Mouse (Mus musculus): ENCODE measurements around the gene Ap1s3.

Ap1s3 gene

GRCm38 (mm10) chr1:79671543-79672337 is at the start of gene Ap1s3:
Gene Ap1s3, minus strand, starts transcription at chr1:79671972.
- peak; percentile 81 for DNase-seq

GRCm38 (mm10) chr1:79714152-79714923 is 42.6 kb upstream of the Ap1s3 start:
- DNase-seq = no peak

- DNase-seq = no peak
Measured at GRCm38 (mm10) chr1:79713081-79713480, 41.3 kb upstream of the Ap1s3 start.

- no peak for DNase-seq
Measured at GRCm38 (mm10) chr1:79711147-79712126, 39.7 kb upstream of the Ap1s3 start.

- no peak for DNase-seq
Measured at GRCm38 (mm10) chr1:79710678-79711077, 38.9 kb upstream of the Ap1s3 start.

GRCm38 (mm10) chr1:79710216-79710615 is 38.4 kb upstream of the Ap1s3 start:
- no peak for DNase-seq

GRCm38 (mm10) chr1:79707383-79707782 is 35.6 kb upstream of the Ap1s3 start:
- DNase-seq = no peak

GRCm38 (mm10) chr1:79706707-79707106 is 34.9 kb upstream of the Ap1s3 start:
- DNase-seq = no peak

GRCm38 (mm10) chr1:79704672-79705071 is 32.9 kb upstream of the Ap1s3 start:
- DNase-seq = no peak

GRCm38 (mm10) chr1:79703520-79703919 is 31.7 kb upstream of the Ap1s3 start:
- DNase-seq = no peak

- DNase-seq = no peak
Measured at GRCm38 (mm10) chr1:79698506-79698905, 26.7 kb upstream of the Ap1s3 start.

- DNase-seq = peak; percentile 43
Measured at GRCm38 (mm10) chr1:79697382-79697781, 25.6 kb upstream of the Ap1s3 start.

GRCm38 (mm10) chr1:79696933-79697332 is 25.2 kb upstream of the Ap1s3 start:
- DNase-seq = no peak

- no peak for DNase-seq
Measured at GRCm38 (mm10) chr1:79692482-79692881, 20.7 kb upstream of the Ap1s3 start.

GRCm38 (mm10) chr1:79687254-79687653 is 15.5 kb upstream of the Ap1s3 start:
- DNase-seq = no peak

- DNase-seq = no peak
Measured at GRCm38 (mm10) chr1:79684027-79684426, 12.3 kb upstream of the Ap1s3 start.

GRCm38 (mm10) chr1:79682936-79683335 is 11.2 kb upstream of the Ap1s3 start:
- DNase-seq = peak; percentile 21

- DNase-seq = no peak
Measured at GRCm38 (mm10) chr1:79680777-79681176, 9.0 kb upstream of the Ap1s3 start.

GRCm38 (mm10) chr1:79678117-79678684 is 6.4 kb upstream of the Ap1s3 start:
- DNase-seq = no peak

- no peak for DNase-seq
Measured at GRCm38 (mm10) chr1:79675716-79676115, 3.9 kb upstream of the Ap1s3 start.

GRCm38 (mm10) chr1:79671196-79671542 is 603 bp downstream of the Ap1s3 start:
- DNase-seq = peak; percentile 14

GRCm38 (mm10) chr1:79669419-79669974 is 2.3 kb downstream of the Ap1s3 start:
- DNase-seq = no peak
